Mouse (Mus musculus): ENCODE measurements around the gene Axin1. TPM values are rescaled to one million over a fixed set of nuclear protein-coding genes. Genes with fewer than 3 reads are reported as not detected.
A peak's percentile ranks its signal among the peaks of the same experiment; 100 is the strongest.

The Axin1 gene
- polyA plus RNA-seq, 1 experiment from 2014 or later: 7.1 TPM

DNA sequence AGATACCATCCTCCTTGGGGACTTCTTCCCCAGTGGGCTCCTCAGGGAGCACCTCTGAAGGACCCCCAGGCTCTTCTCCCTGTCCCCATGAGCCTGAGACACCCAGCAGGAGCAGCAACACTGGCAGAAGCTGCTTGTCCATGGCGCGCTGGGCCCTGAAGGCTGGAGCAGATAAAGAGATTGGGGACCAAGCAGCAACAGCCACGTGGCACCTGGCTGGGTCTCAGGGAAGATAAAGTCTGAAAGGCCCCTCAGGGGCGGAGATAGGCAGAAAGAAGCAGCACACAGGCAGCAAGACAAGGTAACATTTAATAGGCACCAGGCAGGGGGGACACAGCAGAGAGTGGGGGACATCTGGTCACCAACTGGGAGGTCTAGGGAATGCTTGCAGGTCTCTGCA lies 60.4 kb downstream of the Axin1 start, which contains the start of gene Pdia2:
Pdia2 (minus strand) TSS at position 196 of the 400 bp plus-strand sequence.
- H3K4me3 ChIP-seq (ENCODE audit: low read length): no peak within 1 kb of the TSS
- no peak for ATAC-seq
- peaks cover 10% of the 10 kb centered on the region for H3K27me3 ChIP-seq (replicated peaks; ENCODE audit: control insufficient read depth, insufficient read depth, low read length)
- no peaks in the 10 kb centered on the region for H3K9me3 ChIP-seq (ENCODE audit: control insufficient read depth, low read length)
- H3K4me1 ChIP-seq (ENCODE audit: control insufficient read depth, insufficient read depth, low read depth, low read length): peaks cover 20% of the 10 kb centered on the region
- H3K27ac ChIP-seq (ENCODE audit: low read depth, low read length): no peak within 1 kb of the TSS
- peak within 1 kb of the TSS; percentile 95 for H3K4me2 ChIP-seq (ENCODE audit: low read length)
- H3K9ac ChIP-seq (ENCODE audit: low read depth, low read length): no peak within 1 kb of the TSS
- WGBS: 76% methylated on average over 4 of the region's 4 CpGs
- peaks cover 14% of the 10 kb centered on the region for H3K36me3 ChIP-seq (ENCODE audit: control insufficient read depth, insufficient read depth, low read length)

DNA sequence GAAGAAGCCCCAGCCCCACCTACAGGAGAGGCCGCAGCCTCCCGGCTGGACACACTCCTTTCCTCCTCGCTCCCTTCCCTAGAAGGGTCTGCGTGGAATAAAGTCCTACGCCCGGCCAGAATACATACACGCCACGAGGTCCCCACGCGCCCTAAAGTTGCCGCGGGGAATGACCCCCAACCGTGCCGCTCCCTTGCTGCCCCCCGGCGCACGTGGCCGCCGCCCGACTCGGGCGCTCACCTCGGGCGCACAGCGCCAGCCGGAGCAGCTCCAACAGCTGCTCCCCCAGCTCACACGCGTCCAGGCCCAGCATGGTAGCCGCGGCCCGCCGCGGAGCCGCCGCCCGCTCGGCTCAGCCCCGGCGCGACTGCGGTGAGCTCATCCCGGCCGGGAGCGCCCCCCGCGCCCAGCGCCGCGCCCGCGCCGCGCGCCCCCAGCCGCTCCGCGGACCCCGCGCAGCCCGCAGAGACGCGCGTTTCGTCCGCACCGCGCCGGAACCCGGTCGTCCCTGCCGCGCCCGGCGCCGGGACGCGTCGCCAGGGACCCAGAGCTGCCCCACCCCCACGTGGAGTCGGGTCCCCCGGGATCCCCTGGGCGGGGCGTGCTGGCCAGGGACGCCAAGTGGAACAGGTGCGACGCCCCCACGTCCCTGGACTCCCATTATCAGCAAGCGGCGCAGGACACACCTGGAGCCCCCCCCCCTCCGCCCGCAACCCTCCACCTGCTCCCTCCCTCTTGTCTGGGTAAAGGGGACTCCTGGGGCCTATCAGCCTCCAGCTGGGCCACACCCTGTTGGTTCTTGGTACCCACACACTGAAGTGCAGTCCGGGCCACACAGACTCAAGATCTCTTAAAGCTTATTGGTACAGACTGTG lies 62.6 kb downstream of the Axin1 start:
- Histone ChIP-seq H3K4me3 (ENCODE audit: low read length) (peak overlapping the region; percentile 70), H3K4me2 (ENCODE audit: low read length) (peak overlapping the region; percentile 95), H3K9me3 (ENCODE audit: control insufficient read depth, low read length) (no peaks in the 10 kb centered on the region), H3K27me3 (replicated peaks; ENCODE audit: control insufficient read depth, insufficient read depth, low read length) (peaks cover 10% of the 10 kb centered on the region), H3K9ac (ENCODE audit: low read depth, low read length) (peak overlapping the region; percentile 87), H3K27ac (ENCODE audit: low read depth, low read length) (0 out of 2 replicates have a peak overlapping the region, but pooled peaks have one; percentile 24), H3K4me1 (ENCODE audit: control insufficient read depth, insufficient read depth, low read depth, low read length) (peaks cover 20% of the 10 kb centered on the region), H3K36me3 (ENCODE audit: control insufficient read depth, insufficient read depth, low read length) (peaks cover 7% of the 10 kb centered on the region)
- 1% methylated on average over 41 of the region's 92 CpGs for WGBS
- peak; percentile 46 for ATAC-seq

DNA sequence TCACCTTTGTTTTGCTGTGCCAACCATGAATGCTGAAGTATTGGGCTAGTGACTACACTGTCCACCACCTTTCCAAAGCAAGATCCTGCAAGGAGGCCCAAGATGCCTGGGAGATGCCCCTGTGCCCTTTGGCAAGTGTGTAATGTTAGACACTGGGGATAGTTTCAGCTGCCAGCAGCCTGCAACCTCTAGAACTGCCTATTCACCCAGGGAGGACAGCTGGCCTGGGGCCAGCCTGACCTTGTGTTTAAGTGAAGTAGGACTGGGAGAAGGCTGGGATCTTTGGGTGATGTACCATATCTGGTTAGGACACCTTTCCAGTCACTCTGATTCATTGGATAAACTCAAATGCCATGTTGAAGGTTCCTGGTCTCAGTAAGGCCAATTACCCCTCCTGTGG lies 63.5 kb downstream of the Axin1 start:
- H3K4me3 ChIP-seq (ENCODE audit: low read length): no peak overlapping the region
- no peak overlapping the region; the same call in 1 of the 2 replicates for H3K4me2 ChIP-seq (ENCODE audit: low read length)

DNA sequence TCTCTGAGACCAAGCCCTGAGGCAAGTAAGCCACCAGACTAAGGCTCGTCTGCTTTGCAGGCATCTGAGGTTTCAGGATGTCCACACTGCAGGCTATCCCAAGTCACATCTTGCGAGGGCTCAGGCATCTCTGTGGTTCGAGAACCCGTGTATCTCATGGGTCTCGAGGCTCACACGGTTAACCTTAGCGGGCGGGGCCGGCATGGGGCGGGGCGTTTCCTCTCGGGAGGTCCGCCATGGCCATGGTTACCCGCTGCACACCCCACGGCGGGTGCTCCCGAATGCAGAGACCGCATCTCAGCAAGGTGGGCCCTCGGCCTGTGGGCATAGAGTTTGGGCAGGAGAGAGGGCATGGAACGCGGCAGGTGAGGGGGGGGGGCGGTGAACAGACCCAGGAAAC lies 64.2 kb downstream of the Axin1 start, which contains the start of gene Rgs11:
Rgs11 (plus strand) TSS at position 215 of the 400 bp plus-strand sequence.
- Histone ChIP-seq H3K27me3 (replicated peaks; ENCODE audit: control insufficient read depth, insufficient read depth, low read length) (peaks cover 10% of the 10 kb centered on the region), H3K4me3 (ENCODE audit: low read length) (peak within 1 kb of the TSS; percentile 53), H3K4me2 (ENCODE audit: low read length) (peak within 1 kb of the TSS; percentile 95), H3K9ac (ENCODE audit: low read depth, low read length) (peak within 1 kb of the TSS; percentile 65), H3K4me1 (ENCODE audit: control insufficient read depth, insufficient read depth, low read depth, low read length) (peaks cover 20% of the 10 kb centered on the region), H3K9me3 (ENCODE audit: control insufficient read depth, low read length) (no peaks in the 10 kb centered on the region), H3K36me3 (ENCODE audit: control insufficient read depth, insufficient read depth, low read length) (peaks cover under 1% of the 10 kb centered on the region), H3K27ac (ENCODE audit: low read depth, low read length) (no peak within 1 kb of the TSS)
- WGBS: 2% methylated on average over 19 of the region's 22 CpGs
- ATAC-seq: peak; percentile 7; the same call in 1 of the 2 replicates

More for the DNA sequence above, 63.5 kb downstream of the Axin1 start:
- peaks cover 20% of the 10 kb centered on the region for H3K4me1 ChIP-seq (ENCODE audit: control insufficient read depth, insufficient read depth, low read depth, low read length)
- H3K36me3 ChIP-seq (ENCODE audit: control insufficient read depth, insufficient read depth, low read length): peaks cover 5% of the 10 kb centered on the region
- H3K9ac ChIP-seq (ENCODE audit: low read depth, low read length): no peak overlapping the region
- no peak for ATAC-seq
- H3K9me3 ChIP-seq (ENCODE audit: control insufficient read depth, low read length): no peaks in the 10 kb centered on the region
- H3K27me3 ChIP-seq (replicated peaks; ENCODE audit: control insufficient read depth, insufficient read depth, low read length): peaks cover 10% of the 10 kb centered on the region
- H3K27ac ChIP-seq (ENCODE audit: low read depth, low read length): no peak overlapping the region

DNA sequence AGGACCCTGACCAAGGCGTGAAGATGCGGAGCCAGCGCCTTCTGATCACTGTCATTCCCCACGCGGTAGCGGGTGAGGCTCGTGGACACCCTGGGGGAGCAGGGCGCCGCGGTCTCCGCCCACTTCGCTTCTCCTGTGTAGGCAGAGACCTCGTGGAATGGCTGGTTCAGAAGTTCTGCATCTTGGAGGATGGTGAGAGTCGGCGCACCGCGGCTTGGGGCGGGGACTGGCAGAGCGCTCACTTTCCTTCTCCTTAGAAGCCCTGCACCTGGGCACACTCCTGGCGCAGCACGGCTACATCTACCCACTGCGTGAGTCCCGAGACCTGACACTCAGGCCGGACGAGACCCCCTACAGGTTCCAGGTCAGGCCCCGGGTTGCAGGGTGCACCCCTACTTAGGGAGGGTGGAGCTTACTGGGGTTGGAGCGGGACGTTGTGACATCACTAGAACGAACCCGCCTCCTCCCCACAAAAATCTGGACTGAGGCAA lies 64.9 kb downstream of the Axin1 start:
- peak overlapping the region; percentile 92 for H3K4me2 ChIP-seq (ENCODE audit: low read length)
- ATAC-seq: peak; percentile 31; the same call in 1 of the 2 replicates
- H3K4me3 ChIP-seq (ENCODE audit: low read length): peak overlapping the region; percentile 53
- peaks cover 20% of the 10 kb centered on the region for H3K4me1 ChIP-seq (ENCODE audit: control insufficient read depth, insufficient read depth, low read depth, low read length)
- H3K9ac ChIP-seq (ENCODE audit: low read depth, low read length): peak overlapping the region; percentile 65
- peaks cover 10% of the 10 kb centered on the region for H3K27me3 ChIP-seq (replicated peaks; ENCODE audit: control insufficient read depth, insufficient read depth, low read length)
- H3K9me3 ChIP-seq (ENCODE audit: control insufficient read depth, low read length): no peaks in the 10 kb centered on the region
- no peaks in the 10 kb centered on the region; the same call in 1 of the 2 replicates for H3K36me3 ChIP-seq (ENCODE audit: control insufficient read depth, insufficient read depth, low read length)
- WGBS: under 1% methylated on average over 30 of the region's 30 CpGs
- no peak overlapping the region for H3K27ac ChIP-seq (ENCODE audit: low read depth, low read length)

DNA sequence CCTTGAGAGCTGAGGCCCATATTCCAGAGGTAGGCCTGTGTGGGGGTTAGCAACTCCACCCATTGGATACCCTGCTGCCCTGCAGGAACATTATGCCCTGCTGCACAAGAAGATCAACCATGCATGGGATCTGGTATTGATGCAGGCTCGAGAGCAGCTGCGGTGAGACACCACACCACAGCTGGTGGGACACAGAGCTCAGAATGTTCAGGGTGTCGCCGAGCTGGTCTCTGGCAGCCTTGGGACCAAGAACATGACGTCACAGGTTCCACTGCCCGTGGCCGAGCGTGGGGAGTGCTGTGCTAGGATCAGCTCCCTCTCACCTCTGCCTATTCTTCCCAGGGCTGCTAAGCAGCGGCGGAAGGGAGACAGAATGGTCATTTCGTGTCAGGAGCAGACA lies 66.3 kb downstream of the Axin1 start:
- Histone ChIP-seq H3K36me3 (ENCODE audit: control insufficient read depth, insufficient read depth, low read length) (no peaks in the 10 kb centered on the region), H3K4me2 (ENCODE audit: low read length) (no peak overlapping the region), H3K4me1 (ENCODE audit: control insufficient read depth, insufficient read depth, low read depth, low read length) (peaks cover 20% of the 10 kb centered on the region), H3K27ac (ENCODE audit: low read depth, low read length) (no peak overlapping the region), H3K9ac (ENCODE audit: low read depth, low read length) (no peak overlapping the region), H3K27me3 (replicated peaks; ENCODE audit: control insufficient read depth, insufficient read depth, low read length) (peaks cover 9% of the 10 kb centered on the region), H3K9me3 (ENCODE audit: control insufficient read depth, low read length) (no peaks in the 10 kb centered on the region), H3K4me3 (ENCODE audit: low read length) (no peak overlapping the region)
- no peak for ATAC-seq
- 33% methylated on average over 11 of the region's 11 CpGs for WGBS

DNA sequence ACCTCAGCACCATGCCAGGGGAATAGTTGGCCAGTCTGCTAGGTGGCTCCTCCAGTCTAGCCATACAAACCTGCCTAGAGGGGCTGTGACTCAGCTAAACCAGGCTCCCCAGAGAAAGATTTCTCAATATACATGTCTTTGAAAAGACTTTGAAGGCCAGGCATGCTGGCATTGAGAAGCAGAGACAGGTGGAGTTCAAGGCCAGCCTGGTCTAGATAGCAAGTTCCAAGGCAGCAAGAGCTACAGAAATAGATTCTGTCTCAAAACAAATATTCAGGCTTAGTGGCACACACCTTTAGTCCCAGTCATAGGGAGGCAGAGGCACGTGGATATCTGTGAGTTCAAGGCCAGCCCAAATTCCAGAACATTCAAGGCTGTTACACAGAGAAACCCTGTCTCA lies 67.9 kb downstream of the Axin1 start:
- H3K9ac ChIP-seq (ENCODE audit: low read depth, low read length): no peak overlapping the region
- H3K27me3 ChIP-seq (replicated peaks; ENCODE audit: control insufficient read depth, insufficient read depth, low read length): peaks cover 6% of the 10 kb centered on the region
- H3K4me1 ChIP-seq (ENCODE audit: control insufficient read depth, insufficient read depth, low read depth, low read length): peaks cover 10% of the 10 kb centered on the region
- H3K27ac ChIP-seq (ENCODE audit: low read depth, low read length): no peak overlapping the region
- H3K4me2 ChIP-seq (ENCODE audit: low read length): no peak overlapping the region
- H3K36me3 ChIP-seq (ENCODE audit: control insufficient read depth, insufficient read depth, low read length): no peaks in the 10 kb centered on the region
- no peak for ATAC-seq
- no peak overlapping the region for H3K4me3 ChIP-seq (ENCODE audit: low read length)
- no peaks in the 10 kb centered on the region for H3K9me3 ChIP-seq (ENCODE audit: control insufficient read depth, low read length)
- WGBS: 52% methylated on average over 1 of the region's 1 CpGs

DNA sequence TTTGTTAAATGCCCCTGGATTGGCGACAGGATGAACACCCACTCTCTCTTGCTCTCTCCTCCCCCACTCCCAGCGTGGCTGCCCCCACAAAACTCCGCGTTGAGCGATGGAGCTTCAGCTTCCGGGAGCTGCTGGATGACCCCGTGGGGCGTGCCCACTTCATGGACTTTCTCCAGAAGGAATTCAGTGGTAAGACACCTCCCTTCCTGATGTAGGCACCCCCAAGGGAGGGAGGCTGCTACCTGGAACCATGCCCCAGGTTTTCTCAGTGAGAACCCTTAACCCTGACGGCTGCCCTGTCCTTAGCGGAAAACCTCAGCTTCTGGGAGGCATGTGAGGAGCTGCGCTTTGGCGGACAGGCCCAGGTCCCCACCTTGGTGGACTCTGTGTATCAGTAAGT lies 69.2 kb downstream of the Axin1 start, which contains the start of gene Arhgdig:
Arhgdig (minus strand) TSS at position 101 of the 400 bp plus-strand sequence.
- Histone ChIP-seq H3K4me2 (ENCODE audit: low read length) (no peak within 1 kb of the TSS), H3K27ac (ENCODE audit: low read depth, low read length) (no peak within 1 kb of the TSS), H3K4me1 (ENCODE audit: control insufficient read depth, insufficient read depth, low read depth, low read length) (peaks cover 9% of the 10 kb centered on the region), H3K27me3 (replicated peaks; ENCODE audit: control insufficient read depth, insufficient read depth, low read length) (peaks cover 2% of the 10 kb centered on the region), H3K4me3 (ENCODE audit: low read length) (no peak within 1 kb of the TSS), H3K36me3 (ENCODE audit: control insufficient read depth, insufficient read depth, low read length) (no peaks in the 10 kb centered on the region), H3K9me3 (ENCODE audit: control insufficient read depth, low read length) (no peaks in the 10 kb centered on the region), H3K9ac (ENCODE audit: low read depth, low read length) (no peak within 1 kb of the TSS)
- no peak for ATAC-seq
- 87% methylated on average over 12 of the region's 12 CpGs for WGBS

DNA sequence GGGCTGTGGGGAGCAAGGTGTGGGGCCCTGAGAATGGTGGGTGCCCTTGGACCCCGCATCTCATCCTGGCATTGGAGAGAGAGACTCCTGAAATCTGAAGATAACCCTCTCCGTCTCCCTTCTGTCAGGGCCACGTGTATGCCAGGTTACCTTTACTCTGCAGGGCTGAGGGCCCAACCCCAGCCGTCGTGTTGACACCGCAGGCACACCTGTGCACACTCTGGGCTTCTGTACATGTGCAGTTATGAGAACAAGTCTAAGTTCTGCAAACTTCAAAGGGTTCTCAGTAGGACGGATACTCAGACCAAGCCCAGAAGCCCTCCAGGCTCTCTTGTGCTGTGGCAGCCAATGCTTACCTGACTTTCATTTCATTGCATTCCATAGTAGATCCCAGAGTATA lies 73.8 kb downstream of the Axin1 start:
- H3K4me2 ChIP-seq (ENCODE audit: low read length): no peak overlapping the region
- no peak overlapping the region for H3K9ac ChIP-seq (ENCODE audit: low read depth, low read length)
- H3K27ac ChIP-seq (ENCODE audit: low read depth, low read length): no peak overlapping the region
- H3K27me3 ChIP-seq (replicated peaks; ENCODE audit: control insufficient read depth, insufficient read depth, low read length): no peaks in the 10 kb centered on the region
- ATAC-seq: no peak
- no peaks in the 10 kb centered on the region for H3K36me3 ChIP-seq (ENCODE audit: control insufficient read depth, insufficient read depth, low read length)
- H3K4me1 ChIP-seq (ENCODE audit: control insufficient read depth, insufficient read depth, low read depth, low read length): no peaks in the 10 kb centered on the region
- no peak overlapping the region for H3K4me3 ChIP-seq (ENCODE audit: low read length)
- no peaks in the 10 kb centered on the region for H3K9me3 ChIP-seq (ENCODE audit: control insufficient read depth, low read length)
- 92% methylated on average over 7 of the region's 7 CpGs for WGBS

Data from hindbrain, embryonic 16.5 days (tissue).